Mouse (Mus musculus) CH12.LX (cell line): ENCODE results near the gene Mdh1. TPM values are rescaled to one million over a fixed set of nuclear protein-coding genes. Genes with fewer than 3 reads are reported as not detected.

Experiments
- DNase-seq: peaks from one replicate; pipeline ENCODE4 v3.0.0-alpha.2; 2013; ENCODE audit errors: extremely low read depth
- H3K27ac ChIP-seq: 2 replicates; pipeline ENCODE4 v1.5.1; 2012; ENCODE audit warnings: low read depth, mild to moderate bottlenecking, control low read depth, moderate library complexity; ENCODE audit not compliant: insufficient read depth
- H3K27me3 ChIP-seq: replicated peaks from 2 replicates; pipeline ENCODE3; 2012; ENCODE audit warnings: inconsistent platforms
- H3K36me3 ChIP-seq, 2 experiments: replicated peaks in 1 of 2; 2 replicates each; pipeline versions ENCODE3 to v1.6.1; 2012; ENCODE audit warnings: inconsistent platforms in 1 of 2, low read length in 1 of 2, mild to moderate bottlenecking in 1 of 2, mixed read lengths in 1 of 2, moderate library complexity in 1 of 2; ENCODE audit not compliant: control insufficient read depth in 1 of 2, insufficient read depth in 1 of 2
- H3K4me1 ChIP-seq, 2 experiments: 2 replicates each; pipeline ENCODE4 v1.6.1; 2012; ENCODE audit warnings: inconsistent platforms in 1 of 2, moderate library complexity in 1 of 2; ENCODE audit not compliant: insufficient read depth in 2 of 2, control insufficient read depth in 1 of 2
- H3K4me2 ChIP-seq: 2 replicates; pipeline ENCODE4 v1.6.1; 2012; ENCODE audit warnings: low read depth, mild to moderate bottlenecking, control low read depth; ENCODE audit not compliant: poor library complexity, insufficient read depth, severe bottlenecking
- H3K4me3 ChIP-seq, 3 experiments: fragments of 150-350 bp in 1 of 3; sonication (generic) in 1 of 3; replicated peaks in 1 of 3; 2 replicates each; pipeline versions ENCODE3 to v1.5.1; 2011 to 2012; ENCODE audit warnings: low read depth in 2 of 3, low read length in 2 of 3, mild to moderate bottlenecking in 2 of 3, moderate library complexity in 2 of 3, control low read depth in 1 of 3, improper control_type of control experiment in 1 of 3, inconsistent platforms in 1 of 3, mixed read lengths in 1 of 3; ENCODE audit not compliant: poor library complexity in 1 of 3
- H3K79me2 ChIP-seq: replicated peaks from 2 replicates; pipeline ENCODE4 v1.6.1; 2012; ENCODE audit warnings: mild to moderate bottlenecking, moderate library complexity; ENCODE audit not compliant: control insufficient read depth, poor library complexity, insufficient read depth, severe bottlenecking; ENCODE audit errors: extremely low read depth
- H3K9ac ChIP-seq: 2 replicates; pipeline ENCODE4 v1.6.1; 2012; ENCODE audit warnings: low read depth, mild to moderate bottlenecking, control low read depth, moderate library complexity; ENCODE audit not compliant: insufficient read depth
- H3K9me3 ChIP-seq: replicated peaks from 2 replicates; pipeline ENCODE3; 2012; ENCODE audit warnings: low read length, inconsistent platforms, mixed read lengths
- BHLHE40 ChIP-seq: IDR thresholded peaks from 2 replicates; pipeline ENCODE4 v1.6.1; 2011; ENCODE audit warnings: mild to moderate bottlenecking, low read depth, low read length, improper control_type of control experiment
- CHD2 ChIP-seq: IDR thresholded peaks from 2 replicates; pipeline ENCODE4 v1.6.1; 2011; ENCODE audit warnings: low read length, improper control_type of control experiment
- CTCF ChIP-seq, 2 experiments: IDR thresholded peaks in 1 of 2; conservative IDR thresholded peaks in 1 of 2; 2 replicates each; pipeline ENCODE4 v1.5.1; 2011 to 2012; ENCODE audit warnings: low read depth in 2 of 2, low read length in 2 of 2, improper control_type of control experiment in 1 of 2, inconsistent platforms in 1 of 2, mild to moderate bottlenecking in 1 of 2, moderate library complexity in 1 of 2
- GABPA ChIP-seq: IDR thresholded peaks from 2 replicates; pipeline ENCODE4 v1.6.1; 2012; ENCODE audit warnings: low read depth, low read length, improper control_type of control experiment, inconsistent platforms; ENCODE audit not compliant: insufficient replicate concordance
- IRF4 ChIP-seq: IDR thresholded peaks from 2 replicates; pipeline ENCODE4 v1.6.1; 2014; ENCODE audit warnings: low read depth, mild to moderate bottlenecking, inconsistent platforms, low read length, improper control_type of control experiment
- JUND ChIP-seq: conservative IDR thresholded peaks from 2 replicates; pipeline ENCODE4 v1.6.1; 2011; ENCODE audit warnings: low read depth, low read length, improper control_type of control experiment
- KAT2A ChIP-seq: IDR thresholded peaks from 2 replicates; pipeline ENCODE4 v1.6.1; 2012; ENCODE audit warnings: low read length, improper control_type of control experiment, inconsistent platforms; ENCODE audit not compliant: insufficient replicate concordance
- MAFK ChIP-seq: IDR thresholded peaks from 2 replicates; pipeline ENCODE4 v1.6.1; 2011; ENCODE audit warnings: low read length, improper control_type of control experiment; ENCODE audit not compliant: insufficient replicate concordance
- MAX ChIP-seq: IDR thresholded peaks from 2 replicates; pipeline ENCODE4 v1.6.1; 2011; ENCODE audit warnings: low read length, improper control_type of control experiment
- MAZ ChIP-seq: IDR thresholded peaks from 2 replicates; pipeline ENCODE4 v1.6.1; 2012; ENCODE audit warnings: low read depth, mild to moderate bottlenecking, inconsistent platforms, low read length, improper control_type of control experiment, moderate library complexity
- MXI1 ChIP-seq: IDR thresholded peaks from 2 replicates; pipeline ENCODE4 v1.6.1; 2011; ENCODE audit warnings: mild to moderate bottlenecking, low read depth, low read length, improper control_type of control experiment
- PAX5 ChIP-seq: IDR thresholded peaks from 2 replicates; pipeline ENCODE4 v1.6.1; 2012; ENCODE audit warnings: low read length, inconsistent platforms, mixed read lengths
- POLR2A ChIP-seq: IDR thresholded peaks from 2 replicates; pipeline ENCODE4 v1.6.1; 2011; ENCODE audit warnings: low read depth, mild to moderate bottlenecking, improper control_type of control experiment, low read length
- POLR2AphosphoS2 ChIP-seq: IDR thresholded peaks from 2 replicates; pipeline ENCODE4 v1.6.1; 2011; ENCODE audit warnings: low read depth, low read length, improper control_type of control experiment
- RCOR1 ChIP-seq: conservative IDR thresholded peaks from 2 replicates; pipeline ENCODE4 v1.6.1; 2012; ENCODE audit warnings: low read depth, mild to moderate bottlenecking, inconsistent platforms, low read length, improper control_type of control experiment
- SIN3A ChIP-seq: IDR thresholded peaks from 2 replicates; pipeline ENCODE4 v1.6.1; 2012; ENCODE audit warnings: low read length, improper control_type of control experiment, inconsistent platforms
- SMC3 ChIP-seq: IDR thresholded peaks from 2 replicates; pipeline ENCODE4 v1.6.1; 2011; ENCODE audit warnings: low read depth, low read length, improper control_type of control experiment
- TBP ChIP-seq: conservative IDR thresholded peaks from 2 replicates; pipeline ENCODE4 v1.6.1; 2011; ENCODE audit warnings: low read depth, low read length, improper control_type of control experiment
- TCF12 ChIP-seq: IDR thresholded peaks from 2 replicates; pipeline ENCODE4 v1.6.1; 2014; ENCODE audit warnings: low read depth, mild to moderate bottlenecking, inconsistent platforms, low read length, improper control_type of control experiment
- UBTF ChIP-seq: IDR thresholded peaks from 2 replicates; pipeline ENCODE4 v1.6.1; 2012; ENCODE audit warnings: low read depth, mild to moderate bottlenecking, inconsistent platforms, low read length, improper control_type of control experiment, moderate library complexity
- USF1 ChIP-seq: IDR thresholded peaks from 2 replicates; pipeline ENCODE4 v1.6.1; 2014; ENCODE audit warnings: low read depth, mild to moderate bottlenecking, inconsistent platforms, low read length, improper control_type of control experiment
- USF2 ChIP-seq: conservative IDR thresholded peaks from 2 replicates; pipeline ENCODE4 v1.6.1; 2011; ENCODE audit warnings: low read depth, low read length, improper control_type of control experiment
- ZC3H11A ChIP-seq: IDR thresholded peaks from 2 replicates; pipeline ENCODE4 v1.6.1; 2012; ENCODE audit warnings: low read depth, mild to moderate bottlenecking, inconsistent platforms, low read length, improper control_type of control experiment
- dilution Hi-C: fragments of 300-500 bp; cut with MboI; formaldehyde crosslinking; loops from 2 replicates; pipeline ENCODE4 v1.14.3; 2020; ENCODE audit warnings: low sequenced_read_pairs; ENCODE audit not compliant: extremely low pct_unique_long_range_greater_than_20kb, extremely low pct_ligation_motif_present
- in situ Hi-C: fragments of 300-500 bp; cut with MboI; formaldehyde crosslinking; loops from 3 replicates; pipeline ENCODE4 v1.14.3; 2019; ENCODE audit warnings: low sequenced_read_pairs, low pct_ligation_motif_present, low pct_unique_long_range_greater_than_20kb, mixed read lengths
- polyA plus RNA-seq: library from polyadenylated mRNA; unstranded; fragments of >175 nt; gene quantifications from 2 replicates; pipeline ENCODE4 v1.2.1, GENCODE M21; 2012; ENCODE audit warnings: low read depth; ENCODE audit not compliant: insufficient read length
- total RNA-seq, 2 experiments: library from RNA; depleted of rRNA; stranded (reverse); fragments of 300-350 nt in 1 of 2; fragments of >200 nt in 1 of 2; gene quantifications; 2 replicates each; pipeline ENCODE4 v1.2.3; 2012 to 2014

Mdh1 gene
- total and polyA plus RNA-seq, 3 experiments = 233 to 440 (median 385) TPM

DNA sequence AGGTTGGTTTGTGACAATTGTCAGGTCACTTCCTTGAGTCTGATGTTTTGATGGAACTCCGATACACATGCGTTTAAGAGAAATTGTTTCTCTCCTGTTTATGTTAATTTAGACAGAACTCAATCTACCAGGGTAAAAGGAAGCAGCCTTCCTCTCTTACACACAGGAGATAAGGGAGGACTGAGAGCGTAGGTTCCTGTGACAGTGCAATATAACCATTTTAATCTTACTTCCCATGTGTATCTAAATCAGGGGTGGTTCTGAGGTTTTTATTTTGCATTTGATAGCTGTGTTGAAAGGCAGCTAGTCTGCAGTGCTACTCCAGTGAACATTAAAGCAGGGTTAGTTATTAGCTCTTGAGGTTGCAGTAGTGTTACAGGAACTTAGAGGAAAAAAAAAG is 20.1 kb downstream of the Mdh1 start:
- Histone ChIP-seq H3K36me3 (peaks cover 0 to 13% of the 10 kb centered on the region in 2 experiments), H3K4me1 (peaks cover 11 to 30% of the 10 kb centered on the region in 2 experiments), H3K79me2 (no peaks in the 10 kb centered on the region), H3K4me2 (no peak overlapping the region), H3K27me3 (no peaks in the 10 kb centered on the region), H3K9ac (peak overlapping the region; percentile 26; the same call in 1 of the 2 replicates), H3K4me3 (no peak overlapping the region), H3K27ac (no peak overlapping the region), H3K9me3 (no peaks in the 10 kb centered on the region)
- TF ChIP-seq CTCF (conservative IDR thresholded peaks at IDR 0.05 in 1 of 2, IDR thresholded peaks at IDR 0.05 in 1 of 2; ENCODE audit: low read depth in 2 of 2, low read length in 2 of 2) (no peak), KAT2A (no peak), MAFK (no peak), JUND (no peak), PAX5 (no peak), MAX (no peak), RCOR1 (no peak), UBTF (no peak), CHD2 (no peak), IRF4 (no peak), SIN3A (no peak), MXI1 (no peak), USF1 (no peak), ZC3H11A (no peak), MAZ (no peak), POLR2AphosphoS2 (no peak), GABPA (no peak), SMC3 (no peak)
- dilution Hi-C loops (no loop called here), in situ Hi-C loops (no loop called here)
- no peak for DNase-seq

DNA sequence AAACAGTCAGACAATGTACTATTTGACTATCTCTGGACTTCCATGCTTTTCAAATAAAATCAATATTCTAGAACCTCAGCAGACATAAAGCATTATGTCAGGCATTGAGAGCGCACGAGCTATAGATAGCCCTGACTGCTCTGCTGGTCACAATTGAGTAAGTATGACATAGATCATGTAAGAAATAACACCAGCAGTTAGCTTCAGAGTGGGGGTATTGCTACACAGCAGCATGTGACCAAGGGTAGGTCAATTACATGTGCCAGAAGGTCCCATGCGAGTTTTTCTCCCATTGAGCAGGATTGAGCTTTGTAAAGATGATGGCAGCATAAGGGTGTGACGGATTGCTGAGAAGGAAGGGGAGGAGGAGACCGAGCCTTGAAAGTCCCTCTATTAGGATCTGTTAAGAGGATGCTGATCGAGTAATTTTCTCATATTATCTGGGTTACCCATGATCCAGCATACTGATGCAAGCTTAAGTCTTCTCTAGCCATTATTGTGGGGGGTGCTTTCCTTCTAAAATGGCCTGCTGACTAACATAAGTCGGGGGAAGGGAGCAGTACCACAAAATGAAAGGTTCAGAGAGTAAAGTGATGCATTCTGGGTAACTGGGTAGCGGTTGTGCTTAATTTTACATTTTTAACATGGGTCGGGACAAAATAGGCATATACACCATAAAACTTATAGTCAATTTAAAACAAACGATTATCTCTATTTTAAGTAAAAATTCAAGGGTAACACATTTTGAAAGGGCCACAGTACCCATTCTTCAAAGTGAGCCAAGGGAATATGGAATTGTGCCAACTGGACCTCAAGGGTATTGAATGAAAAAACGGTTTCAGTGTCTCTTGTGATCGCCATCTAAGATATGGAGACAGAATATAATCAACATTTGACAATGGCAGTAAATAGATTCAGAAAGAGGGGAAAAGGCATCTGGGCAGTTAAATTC is 21.7 kb downstream of the Mdh1 start:
- peak overlapping the region; percentile 90 for H3K4me2 ChIP-seq
- peak overlapping the region; percentile 59 for H3K27ac ChIP-seq
- peaks cover 0 to 5% of the 10 kb centered on the region in 2 experiments for H3K36me3 ChIP-seq
- dilution Hi-C loops (no loop called here), in situ Hi-C loops (no loop called here)
- H3K9ac ChIP-seq = peak overlapping the region; percentile 73
- H3K9me3 ChIP-seq = no peaks in the 10 kb centered on the region
- no peaks in the 10 kb centered on the region for H3K27me3 ChIP-seq
- H3K4me1 ChIP-seq = peaks cover 11 to 30% of the 10 kb centered on the region in 2 experiments
- TF ChIP-seq USF2 (0 out of 2 replicates have a peak, but pooled peaks have one; percentile 7), TBP (peak; percentile 60; the same call in 1 of the 2 replicates), IRF4 (0 out of 2 replicates have a peak, but pooled peaks have one; percentile 21), TCF12 (peak; percentile 32; the same call in 1 of the 2 replicates), POLR2A (peak; percentile 27; the same call in 1 of the 2 replicates), SIN3A (no peak), CHD2 (peak; percentile 53; the same call in 1 of the 2 replicates), BHLHE40 (peak; percentile 61), POLR2AphosphoS2 (no peak)
- peak overlapping the region in 2 of 3 experiments; percentile 9 to 12 for H3K4me3 ChIP-seq
- DNase-seq = no peak
- no peaks in the 10 kb centered on the region for H3K79me2 ChIP-seq
